Mouse (Mus musculus) layer of hippocampus, postnatal 14 days (tissue): Measurements from ENCODE around the gene Dlg1. TPM values are rescaled to one million over a fixed set of nuclear protein-coding genes. Genes with fewer than 3 reads are reported as not detected.
A peak's percentile ranks its signal among the peaks of the same experiment; 100 is the strongest.

Experiments
- DNase-seq, 2 experiments: peaks; one replicate each; pipeline ENCODE4 v3.0.0; 2021 to 2022; ENCODE audit warnings: low spot score in 2 of 2, mixed read lengths in 1 of 2
- total RNA-seq, 2 experiments: library from RNA; stranded (reverse); gene quantifications; 2 replicates each; pipeline ENCODE4 v1.2.3; 2021

The Dlg1 gene
- total RNA-seq, 2 experiments from 2014 or later: 52.0 to 56.1 TPM

DNA sequence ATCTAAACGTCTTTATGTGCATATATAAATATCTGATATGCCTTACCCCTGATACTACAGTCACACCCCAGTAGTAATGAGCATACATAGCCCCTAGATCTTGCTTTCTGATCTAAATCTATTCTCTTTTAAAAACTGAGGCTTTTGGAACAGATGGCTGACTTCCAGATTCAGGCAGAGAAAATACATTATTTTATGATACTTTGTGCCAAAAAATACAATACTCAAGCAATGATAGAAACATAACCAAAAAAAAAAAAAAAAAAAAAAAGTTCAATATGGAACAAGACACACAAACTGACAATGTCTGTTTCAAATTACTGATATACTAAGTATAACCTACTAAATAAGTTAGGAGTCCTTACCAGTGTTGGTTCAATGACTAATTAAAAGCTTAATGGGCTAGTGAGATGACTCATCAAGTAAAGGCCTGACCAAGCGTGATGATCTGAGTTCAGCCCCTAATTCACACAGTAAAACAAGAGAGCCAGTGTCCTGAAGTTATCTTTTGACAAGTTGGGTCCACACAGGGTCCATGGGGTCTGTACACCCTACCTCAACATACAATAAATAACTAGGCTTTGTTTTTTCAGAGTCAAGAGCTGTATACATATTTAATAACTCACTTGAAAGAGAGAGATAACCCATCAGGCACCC, 171.5 kb downstream of the Dlg1 start:
- no peak for DNase-seq

DNA sequence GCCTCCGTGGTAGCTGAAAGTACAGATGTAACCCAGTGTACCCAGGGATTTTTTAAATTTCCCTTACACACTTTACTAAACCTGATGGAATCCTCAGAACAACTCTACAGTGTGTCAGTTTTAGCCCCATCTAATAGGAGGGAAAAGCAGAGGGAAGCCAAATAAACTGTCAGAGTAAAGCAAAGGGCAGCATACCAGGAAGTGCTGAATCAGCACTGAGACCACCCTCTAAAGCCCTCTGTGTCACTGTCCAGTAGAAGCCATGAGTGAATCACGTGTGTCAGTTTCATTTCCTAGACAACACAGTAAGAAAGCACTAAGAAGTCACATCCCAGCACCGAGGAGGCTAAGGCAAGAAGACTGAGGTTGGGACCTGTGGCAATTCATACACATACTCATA, 174.1 kb downstream of the Dlg1 start:
- no peak for DNase-seq

DNA sequence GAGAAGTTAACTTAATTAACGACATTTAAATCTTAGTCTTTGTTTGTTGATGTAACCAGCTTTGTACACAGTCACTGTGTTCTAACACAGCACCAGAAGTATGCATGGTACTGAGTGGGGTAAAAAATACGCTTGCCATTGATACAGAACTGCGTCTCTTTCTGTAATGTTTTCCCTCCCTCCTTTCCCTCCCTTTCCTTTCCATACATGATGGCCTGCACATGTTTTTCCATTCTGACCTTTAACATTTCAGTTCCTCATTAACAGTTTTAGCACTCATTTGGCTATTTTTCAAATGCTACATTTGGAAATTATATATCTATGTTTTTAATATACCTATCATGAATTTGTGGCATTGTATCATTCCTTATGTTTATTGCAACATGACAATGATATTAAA, 181.0 kb downstream of the Dlg1 start:
- no peak for DNase-seq

DNA sequence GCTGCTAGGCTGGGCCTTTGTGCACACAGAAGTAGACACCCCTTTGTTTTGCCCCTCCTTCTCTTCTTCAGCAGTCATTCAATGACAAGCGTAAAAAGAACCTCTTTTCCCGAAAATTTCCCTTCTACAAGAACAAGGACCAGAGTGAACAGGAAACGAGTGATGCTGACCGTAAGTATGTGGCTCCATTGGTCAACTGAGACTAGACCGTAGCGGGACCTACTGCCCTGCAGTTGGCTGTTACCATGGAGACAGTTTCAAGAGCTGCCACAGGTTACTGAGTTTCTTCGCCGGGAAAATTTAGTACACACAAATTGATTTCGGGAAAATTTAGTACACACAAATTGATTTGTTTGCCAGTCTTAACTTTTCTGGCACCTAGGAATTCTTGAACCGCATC, 183.5 kb downstream of the Dlg1 start:
- DNase-seq: no peak

DNA sequence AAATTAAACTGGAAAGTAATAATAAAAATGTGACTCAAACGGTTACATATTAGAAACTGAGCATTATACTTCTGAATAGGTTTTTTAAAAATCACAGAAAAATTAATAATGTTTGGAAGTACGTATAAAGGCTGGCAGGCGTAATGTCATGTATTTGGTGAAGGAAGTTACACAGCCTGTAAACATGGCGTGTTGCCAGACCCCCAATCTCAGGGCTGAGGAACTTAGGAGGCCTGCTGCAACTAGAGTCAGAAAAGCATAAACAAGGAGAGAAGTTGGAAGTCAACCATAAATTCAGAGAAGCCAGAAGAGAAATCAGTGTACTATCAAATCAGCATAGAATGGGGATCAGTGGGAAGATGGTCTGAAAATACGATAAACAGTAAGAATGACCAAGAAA, 200.7 kb downstream of the Dlg1 start:
- no peak for DNase-seq

DNA sequence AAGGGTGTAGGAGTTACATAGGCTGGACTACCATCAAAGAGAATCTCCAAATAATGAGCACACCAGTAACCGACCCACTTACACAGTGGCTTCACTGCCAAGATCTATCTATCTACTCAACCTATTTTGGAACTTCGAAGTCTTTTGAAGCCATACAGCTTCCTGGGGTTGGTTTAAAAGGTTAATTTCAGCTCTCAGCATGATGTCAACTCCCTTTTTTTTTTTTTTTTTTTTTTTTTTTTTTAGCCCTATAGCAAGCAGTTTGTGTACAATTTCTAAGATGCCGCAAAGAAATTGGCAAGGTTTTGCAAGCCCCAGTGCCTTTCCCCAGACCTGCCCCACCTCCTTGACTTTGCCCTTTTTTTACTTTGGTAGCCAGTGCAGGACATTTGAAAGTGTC, 202.0 kb downstream of the Dlg1 start:
- no peak for DNase-seq

DNA sequence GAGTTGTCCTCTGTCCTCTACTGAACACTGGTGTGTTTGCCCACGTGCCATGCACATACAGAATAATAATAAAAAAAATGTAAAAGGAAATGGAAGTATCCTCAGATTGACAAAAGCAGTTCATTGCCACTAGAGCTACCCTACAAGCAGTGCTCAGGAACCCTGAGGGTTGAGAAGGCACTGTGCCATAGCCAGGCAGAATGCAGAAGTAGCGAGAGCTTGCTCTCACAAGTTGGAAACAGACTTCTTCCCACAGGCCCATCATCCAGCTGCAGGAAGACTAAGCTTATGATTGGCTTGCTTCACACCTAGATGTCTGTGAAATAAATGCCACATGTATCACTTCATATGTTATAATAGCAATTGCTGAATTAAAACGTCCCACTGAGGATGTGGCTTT, 203.7 kb downstream of the Dlg1 start:
- DNase-seq: no peak

DNA sequence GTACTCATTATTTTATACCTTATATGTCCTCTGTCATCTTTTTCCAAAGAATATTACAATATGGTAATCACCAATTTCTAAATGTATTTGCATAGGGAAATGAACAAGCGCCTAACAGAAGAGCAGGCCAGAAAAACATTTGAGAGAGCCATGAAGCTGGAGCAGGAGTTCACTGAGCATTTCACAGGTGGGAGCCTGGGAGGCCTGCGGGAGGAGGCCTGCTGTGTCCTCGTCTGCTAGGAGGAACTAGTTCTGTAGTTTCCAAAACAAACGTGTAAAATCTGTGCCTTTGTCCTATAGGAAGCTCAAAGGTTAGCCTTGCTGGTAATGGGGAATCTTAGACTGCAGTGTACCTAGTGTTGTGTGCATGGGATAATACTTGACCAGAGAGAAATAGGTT, 204.5 kb downstream of the Dlg1 start:
- no peak for DNase-seq

DNA sequence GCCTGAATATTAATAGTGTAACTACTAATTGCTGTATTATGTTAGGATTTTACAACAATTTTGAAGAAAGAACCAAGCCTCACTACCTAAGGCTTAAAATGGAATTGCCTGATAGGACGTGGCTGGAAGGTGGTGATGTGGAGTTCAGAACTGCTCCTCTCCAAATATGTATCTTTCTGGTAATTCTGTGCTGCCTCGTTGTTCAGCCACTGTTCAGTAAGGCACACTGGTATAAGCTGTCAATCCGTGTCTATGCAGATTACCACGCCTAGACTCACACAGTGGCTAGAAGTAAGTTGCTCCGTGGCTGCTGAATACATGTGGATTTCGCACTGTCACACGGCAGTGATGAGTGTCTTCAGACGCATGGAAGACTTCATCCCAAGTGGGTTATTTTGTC, 210.5 kb downstream of the Dlg1 start:
- no peak for DNase-seq

DNA sequence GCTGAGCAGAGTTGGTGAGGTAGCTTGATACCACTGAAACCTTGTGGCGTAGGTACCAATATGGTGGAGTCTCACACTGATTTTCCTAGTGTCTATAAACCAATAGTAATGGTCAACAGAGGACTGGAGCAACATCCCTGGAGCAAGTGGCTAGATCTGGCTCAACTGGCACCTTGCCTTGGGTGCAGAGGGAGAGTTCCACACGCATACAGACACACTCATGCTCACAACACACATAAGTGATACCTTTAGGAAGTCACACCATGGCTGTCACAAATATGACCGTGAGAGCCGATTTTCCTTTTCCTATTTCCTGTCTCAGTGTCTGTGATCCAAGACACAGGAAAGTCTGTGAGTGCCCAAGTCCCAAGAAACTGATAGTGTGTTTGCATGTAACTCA, 212.1 kb downstream of the Dlg1 start:
- no peak for DNase-seq

DNA sequence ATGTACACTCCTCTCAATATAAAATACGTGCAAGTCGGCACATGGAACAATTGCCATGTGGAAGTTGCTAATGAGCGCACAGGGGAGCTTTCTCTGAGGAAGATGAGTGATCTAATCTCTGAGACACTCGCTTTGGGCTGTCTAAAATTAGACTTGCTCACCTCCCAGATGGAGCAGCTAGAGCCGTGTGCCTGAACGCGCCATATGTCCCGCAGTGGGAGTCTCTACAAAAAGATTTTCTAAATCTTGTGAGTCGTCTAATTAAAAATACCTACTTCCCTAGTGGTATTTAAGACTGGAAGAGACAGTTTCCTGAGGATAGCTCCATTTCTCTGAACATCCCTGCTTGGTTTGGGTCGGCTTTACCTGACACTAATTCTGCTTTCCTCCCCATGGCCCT, 213.1 kb downstream of the Dlg1 start:
- DNase-seq: peak in 1 of 2 experiments; percentile 64

DNA sequence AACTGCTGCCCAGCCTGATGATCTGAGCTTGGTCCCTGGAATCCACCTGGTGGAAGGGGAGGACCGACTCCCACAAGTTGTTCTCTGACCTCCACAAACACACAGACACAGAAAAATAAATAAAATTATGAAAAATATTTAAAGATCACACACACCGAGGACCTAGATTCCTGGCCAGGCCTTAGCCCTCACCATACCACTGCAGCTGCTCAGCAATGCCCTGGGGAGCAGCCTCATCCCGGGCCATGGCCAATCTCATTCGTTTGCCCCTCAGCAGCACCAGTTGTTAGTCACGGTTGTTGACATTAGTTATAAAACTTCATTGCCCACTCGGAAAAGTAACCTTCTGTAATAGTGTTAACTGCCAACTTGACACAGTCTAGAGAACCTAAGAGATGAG, 214.8 kb downstream of the Dlg1 start:
- no peak for DNase-seq

DNA sequence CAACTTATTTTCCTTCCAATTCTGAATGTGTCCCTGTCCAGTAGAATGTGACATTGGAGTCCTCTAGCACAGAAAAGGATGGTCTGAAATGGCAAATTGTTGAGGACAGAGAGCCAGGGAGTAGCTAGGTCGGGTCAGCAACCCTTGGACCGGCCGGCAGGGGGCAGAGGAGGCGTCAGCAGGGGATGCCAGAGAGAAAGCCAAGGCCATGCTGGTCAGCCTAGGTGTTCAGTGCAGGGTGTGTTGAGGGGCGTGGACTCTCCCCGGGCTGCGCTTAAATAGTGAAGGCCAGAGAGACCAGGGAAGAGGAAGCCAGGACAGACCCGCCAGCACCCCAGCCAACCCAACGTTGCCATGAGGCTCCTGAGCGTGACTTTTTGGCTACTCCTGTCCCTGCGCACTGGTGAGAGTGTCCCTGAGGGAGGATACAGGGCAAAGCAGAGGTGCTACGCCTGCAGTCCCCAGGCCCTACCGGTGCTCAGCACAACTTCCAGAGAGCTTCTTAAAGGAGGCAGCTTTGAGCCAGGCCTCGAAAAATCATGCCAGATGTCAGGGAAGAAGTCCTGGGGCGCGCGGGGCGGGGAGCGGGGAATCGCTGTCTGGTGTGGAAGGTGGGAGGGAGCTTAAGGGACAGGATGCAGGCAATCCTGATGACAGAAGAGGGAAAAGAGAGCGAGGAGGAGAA, 215.5 kb downstream of the Dlg1 start, which contains the start of gene Meltf:
Gene Meltf, plus strand, starts transcription at position 238 of the 685 bp plus-strand sequence.
- peak in 1 of 2 experiments; percentile 46 for DNase-seq

DNA sequence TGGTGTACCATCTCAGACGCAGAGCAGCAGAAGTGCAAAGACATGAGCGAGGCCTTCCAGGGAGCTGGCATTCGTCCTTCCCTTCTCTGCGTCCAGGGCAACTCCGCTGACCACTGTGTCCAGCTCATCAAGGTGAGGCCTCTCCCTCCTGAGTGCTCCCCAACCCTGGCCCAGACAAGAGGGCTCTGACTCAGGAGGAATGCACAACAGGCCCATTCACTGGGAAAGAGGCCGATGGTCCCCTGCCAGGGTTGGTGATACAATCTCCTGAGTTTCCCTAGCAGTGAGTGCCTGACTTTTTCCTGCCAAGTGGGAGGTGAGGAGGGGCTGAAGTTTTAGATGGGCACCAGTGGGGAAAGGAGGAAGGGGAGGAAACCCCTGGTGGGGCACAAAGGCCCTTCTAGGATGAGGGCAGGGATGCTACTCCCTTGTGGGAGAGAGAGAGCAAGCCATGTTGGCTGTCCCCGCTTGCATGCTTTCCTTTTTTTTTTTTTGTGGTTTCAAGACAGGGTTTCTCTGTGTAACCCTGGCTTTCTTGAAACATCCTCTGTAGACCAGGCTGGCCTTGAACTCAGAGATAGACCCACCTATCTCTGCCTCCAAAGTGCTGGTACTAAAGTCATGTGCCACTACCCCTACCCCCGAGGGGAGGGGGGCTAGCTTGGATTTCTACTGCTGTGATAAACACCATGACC, 217.1 kb downstream of the Dlg1 start:
- no peak for DNase-seq

DNA sequence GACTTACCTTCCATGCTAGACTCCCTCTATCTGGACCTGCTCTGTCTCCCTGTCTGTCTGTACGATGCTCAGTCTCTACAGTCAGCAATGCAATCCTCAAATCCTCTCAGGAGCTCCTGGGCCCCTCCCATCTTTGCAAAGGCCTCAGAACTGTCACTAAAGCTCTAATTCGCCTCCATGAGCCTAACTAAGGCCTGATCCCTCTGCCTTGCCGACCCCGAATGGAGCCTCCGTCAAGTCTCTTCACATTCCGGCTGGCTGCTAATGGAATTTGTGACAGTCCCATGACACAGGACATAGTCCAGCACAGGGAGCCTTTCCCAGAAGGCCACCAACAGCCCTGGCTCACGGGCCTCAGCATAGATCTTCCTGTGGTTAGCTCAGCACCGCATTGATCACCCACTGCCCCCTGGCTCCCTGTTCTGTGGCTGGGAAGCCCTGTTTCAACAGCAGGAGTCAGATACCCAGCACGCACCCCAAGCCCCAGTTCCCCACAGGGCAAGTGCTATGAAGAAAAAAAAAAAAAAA, 219.2 kb downstream of the Dlg1 start:
- DNase-seq: no peak

DNA sequence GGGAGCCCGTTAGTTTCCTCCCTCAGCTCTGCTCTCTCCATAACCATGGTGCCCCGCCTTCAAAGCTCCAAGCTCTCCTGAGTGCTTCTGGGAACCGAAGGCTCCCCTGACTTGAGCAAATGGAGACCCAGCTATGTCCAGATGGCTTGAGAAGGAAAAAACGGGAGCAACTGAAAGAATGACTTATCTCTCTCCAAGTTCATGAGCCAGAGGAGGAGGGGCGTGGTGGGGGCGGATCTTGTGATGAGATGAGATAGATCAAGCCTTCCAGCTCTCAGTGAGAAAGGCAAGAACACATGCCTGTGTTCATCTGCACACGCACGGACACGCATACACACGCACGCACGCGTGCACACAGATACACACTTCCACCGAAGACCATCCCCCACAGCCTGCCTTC, 220.1 kb downstream of the Dlg1 start:
- no peak for DNase-seq

DNA sequence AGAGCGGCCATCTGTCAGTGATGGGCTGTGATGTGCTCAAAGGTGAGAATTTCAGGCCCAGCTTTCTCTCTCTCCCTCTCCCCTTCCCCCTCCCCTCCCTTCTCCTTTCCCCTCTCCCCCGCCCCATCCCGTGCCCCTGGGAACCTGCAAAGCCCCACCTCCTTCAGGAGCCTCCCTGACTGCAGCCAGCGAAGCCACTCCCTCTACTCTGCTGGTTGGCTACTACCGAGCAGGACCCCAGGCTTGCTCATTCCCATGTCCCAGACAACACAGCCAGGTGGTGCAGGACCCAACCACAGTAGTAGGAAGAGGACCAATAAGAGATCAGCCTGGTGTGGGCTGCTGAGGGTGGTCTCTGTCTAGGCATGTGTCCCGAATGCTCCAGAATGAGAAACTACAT, 220.7 kb downstream of the Dlg1 start:
- DNase-seq: no peak

DNA sequence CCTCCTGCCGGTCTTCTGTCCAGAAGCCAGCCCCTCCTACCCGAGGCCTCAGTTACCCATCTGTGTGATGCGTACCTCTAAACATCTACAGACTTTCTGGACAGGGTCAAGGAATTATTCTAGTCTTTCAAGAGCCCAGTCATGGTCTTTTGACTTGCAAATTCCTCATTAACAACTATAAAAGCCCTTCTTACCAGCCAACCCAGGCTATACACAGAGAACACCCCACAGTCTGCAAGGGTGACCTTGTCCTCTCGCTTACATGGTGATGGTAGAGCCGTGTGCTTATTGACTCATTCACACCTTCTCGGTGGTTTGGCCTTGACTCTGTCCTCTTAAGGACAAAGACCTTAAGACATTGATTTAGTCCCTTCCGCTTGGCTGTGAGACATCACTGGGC, 227.7 kb downstream of the Dlg1 start:
- DNase-seq: no peak

DNA sequence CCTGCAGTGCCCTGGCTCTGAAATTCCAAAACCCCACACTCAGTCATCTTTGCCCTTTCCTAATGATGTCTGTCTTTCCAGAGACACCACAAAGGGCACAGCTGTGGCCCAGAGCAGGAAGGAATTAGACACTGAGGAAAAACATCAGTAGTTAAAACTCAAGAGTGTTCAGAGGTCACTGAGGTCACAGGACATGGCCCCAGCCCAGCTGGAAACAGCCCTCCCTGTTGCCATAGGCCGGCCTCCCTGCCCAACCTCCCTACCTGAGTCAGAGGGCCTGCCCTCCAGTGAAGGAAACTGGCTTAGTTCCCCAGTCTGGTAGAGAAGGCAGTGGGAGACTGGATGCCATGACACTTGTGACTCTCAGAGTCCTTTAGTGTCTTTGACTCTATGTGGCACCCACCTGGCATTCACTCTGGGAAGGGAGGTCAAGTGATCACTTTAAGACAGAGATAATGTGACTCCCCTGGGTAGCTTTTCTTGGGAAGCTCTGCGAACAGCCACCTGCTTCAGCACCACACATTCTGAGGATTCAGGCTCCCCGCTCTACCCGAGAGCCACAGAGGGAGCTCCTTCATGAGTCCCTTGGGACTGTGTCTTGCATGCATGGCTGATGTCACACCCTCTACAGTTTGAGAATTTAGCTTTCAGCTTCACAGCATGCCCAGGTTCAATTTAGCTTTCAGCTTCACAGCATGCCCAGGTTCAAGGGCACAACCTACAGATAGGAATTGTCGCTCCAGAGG, 230.3 kb downstream of the Dlg1 start:
- no peak for DNase-seq

DNA sequence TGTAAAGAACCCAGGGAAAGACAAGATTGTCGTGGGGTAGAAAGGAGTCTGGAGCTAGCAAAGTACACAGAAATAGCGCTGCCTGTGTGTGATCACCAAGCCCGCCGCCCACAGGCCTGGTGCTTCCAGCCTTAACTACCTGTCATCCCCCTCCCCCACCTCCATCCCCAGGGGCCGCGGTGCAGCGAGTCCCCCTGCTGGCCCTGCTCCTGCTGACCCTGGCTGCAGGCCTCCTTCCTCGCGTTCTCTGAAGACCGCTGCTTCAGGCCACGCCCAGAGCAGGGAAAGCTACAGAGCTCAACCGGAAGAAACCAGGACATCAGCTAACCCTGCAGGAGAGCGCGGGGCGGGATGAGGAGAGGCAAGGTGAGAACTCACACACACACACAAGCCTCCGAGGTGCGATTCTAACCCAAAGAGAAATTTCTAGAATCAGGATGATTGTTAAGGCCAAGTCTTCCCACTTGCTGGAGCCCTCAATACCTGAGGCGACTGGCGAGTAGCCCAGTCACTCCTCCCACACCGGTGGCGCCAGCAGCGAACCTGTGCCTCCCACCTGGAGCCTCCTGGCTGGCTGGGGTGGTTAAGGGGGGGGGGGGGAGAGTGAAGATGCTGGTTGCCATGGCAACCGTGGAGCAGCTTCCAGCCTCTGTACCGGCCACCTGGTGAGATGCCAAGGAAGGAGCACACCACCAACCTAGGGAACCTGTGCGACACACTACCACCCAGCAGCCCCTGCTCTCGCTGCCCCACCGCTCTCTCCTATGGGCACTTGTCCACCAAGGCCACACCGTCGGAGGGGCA, 233.9 kb downstream of the Dlg1 start:
- no peak for DNase-seq
